Mouse (Mus musculus) adrenal gland, adult 8-10 months (tissue): ENCODE data around the gene Mov10l1. TPM values are rescaled to one million over a fixed set of nuclear protein-coding genes. Genes with fewer than 3 reads are reported as not detected.

Experiments used
- DNase-seq: peaks from one replicate; pipeline ENCODE4 v3.0.0; 2022
- total RNA-seq, 4 experiments: library from RNA; stranded (reverse); gene quantifications; 2 replicates each; pipeline ENCODE4 v1.2.4; 2022

Mov10l1 gene
- total RNA-seq, 4 experiments from 2014 or later = not detected

DNA sequence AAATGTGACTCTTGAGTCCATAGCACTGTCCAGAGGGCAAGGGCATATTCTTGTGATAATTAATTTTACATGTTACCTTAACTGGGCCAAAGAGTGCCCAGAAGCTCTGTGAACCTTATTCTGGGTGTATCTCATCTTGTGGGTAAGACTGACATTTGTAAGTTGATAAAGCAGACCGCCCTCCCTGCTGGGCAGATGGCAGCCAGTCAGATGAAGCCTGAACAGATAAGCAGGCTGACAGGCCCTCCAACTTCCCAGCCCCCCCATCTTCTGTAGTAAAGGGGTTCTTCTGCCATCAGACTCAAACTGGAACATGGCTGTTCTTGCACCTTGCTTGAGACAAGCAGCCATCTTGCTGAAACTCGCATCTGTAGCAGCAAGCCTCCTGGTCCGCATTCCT, 34.0 kb downstream of the Mov10l1 start:
- DNase-seq = no peak

GRCm38 (mm10) chr15:89020085-89020484, 37.4 kb downstream of the Mov10l1 start:
- DNase-seq = no peak

DNA sequence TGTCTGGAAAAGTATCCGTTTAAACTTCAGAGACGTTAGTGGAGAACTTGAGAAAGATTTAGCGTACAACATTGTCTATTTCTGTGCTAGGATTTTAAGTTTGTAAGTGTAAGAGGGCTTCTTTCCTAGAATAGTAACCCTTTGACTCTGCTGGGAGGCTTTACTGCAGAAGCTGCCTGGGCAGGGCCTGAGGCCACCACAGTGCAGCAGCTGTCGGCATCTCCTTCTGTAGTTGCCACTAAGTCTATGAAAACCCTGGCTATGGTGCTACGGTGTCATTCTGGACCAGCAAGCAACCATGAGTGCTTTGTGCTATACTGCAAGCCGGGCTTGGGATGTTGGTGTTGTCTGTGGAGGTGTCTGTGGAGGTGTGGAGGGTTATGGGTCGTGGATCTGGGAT, 37.8 kb downstream of the Mov10l1 start:
- no peak for DNase-seq

- DNase-seq = no peak
These were observed 61.7 kb downstream of the Mov10l1 start for GRCm38 (mm10) chr15:89044381-89044780.

- no peak for DNase-seq
These were observed 63.6 kb downstream of the Mov10l1 start for GRCm38 (mm10) chr15:89046356-89046755.

GRCm38 (mm10) chr15:89054666-89055065, 72.0 kb downstream of the Mov10l1 start:
- no peak for DNase-seq

- DNase-seq = no peak
These were observed 76.0 kb downstream of the Mov10l1 start for GRCm38 (mm10) chr15:89058736-89059135.

DNA sequence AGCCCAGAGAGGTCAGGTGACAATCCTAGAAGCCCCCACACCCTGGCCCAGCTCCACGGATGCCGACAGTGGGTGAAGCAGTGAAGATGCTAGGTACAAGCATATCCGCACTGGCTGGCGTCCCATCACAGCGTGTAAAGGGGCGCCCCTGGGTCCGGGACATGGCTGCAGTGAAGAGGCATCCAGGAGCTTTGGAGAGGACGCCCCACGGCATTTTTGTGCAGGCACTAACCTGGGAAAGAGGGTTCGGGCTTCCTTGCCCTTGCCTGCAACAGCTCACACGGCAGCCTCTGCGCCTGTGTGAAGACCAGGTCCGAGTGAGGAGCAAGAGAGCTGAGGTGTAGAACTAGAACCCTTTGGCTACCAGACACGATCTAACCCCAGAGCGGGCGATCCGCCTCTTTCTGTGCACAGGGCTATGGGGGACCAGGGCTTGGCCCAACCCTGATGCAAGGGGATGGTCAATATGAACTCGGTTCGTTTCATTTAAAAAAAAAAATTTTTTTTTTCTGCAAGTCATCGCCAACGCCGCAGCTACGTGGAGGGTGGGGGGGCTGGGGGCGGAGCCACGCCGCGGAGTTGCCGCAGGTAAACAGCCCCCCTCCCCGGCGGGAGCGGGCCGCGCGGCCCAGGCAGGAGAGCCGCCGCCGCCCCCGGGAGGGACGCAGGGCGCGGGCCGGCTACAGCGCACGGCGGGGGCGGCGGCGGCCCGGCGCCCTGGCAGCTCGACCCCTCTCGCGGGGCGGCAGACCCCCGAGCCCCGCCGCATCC, 76.6 kb downstream of the Mov10l1 start, which contains the start of gene Panx2:
Gene Panx2, plus strand, starts transcription at position 574 of the 771 bp plus-strand sequence.
- DNase-seq = no peak

- DNase-seq = no peak
These were observed 77.4 kb downstream of the Mov10l1 start for GRCm38 (mm10) chr15:89060032-89060681.

DNA sequence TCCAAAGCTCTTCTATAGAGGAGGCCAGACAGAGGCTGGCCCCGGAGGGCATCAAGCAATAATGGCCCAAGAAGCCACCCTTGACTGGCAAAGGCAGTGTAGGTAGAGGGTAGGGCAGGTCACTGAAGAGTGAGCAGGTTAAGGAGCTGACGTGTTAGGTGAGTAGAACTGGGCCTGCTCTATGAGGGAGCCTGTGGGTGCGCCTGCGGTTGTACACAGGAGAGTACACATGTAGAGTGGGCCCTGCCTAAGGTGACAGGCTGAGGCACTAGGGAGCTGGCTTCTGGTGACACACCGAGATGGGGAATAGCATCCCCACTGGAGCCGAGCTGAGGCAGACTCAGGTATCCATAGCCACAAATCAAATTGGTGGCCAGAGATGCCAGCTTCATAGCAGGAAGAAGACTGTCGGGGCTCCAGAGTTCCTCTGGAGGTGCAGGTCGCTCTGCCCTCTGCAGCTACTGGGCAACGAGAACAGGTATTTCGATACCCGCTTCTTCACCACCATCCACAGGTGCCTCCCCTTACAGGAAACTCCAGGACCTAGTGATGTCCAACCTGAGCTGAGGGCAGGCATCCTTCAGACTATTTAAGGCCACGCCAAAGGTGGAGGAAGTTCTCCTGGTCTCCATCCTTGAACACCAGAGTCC, 78.2 kb downstream of the Mov10l1 start:
- no peak for DNase-seq

GRCm38 (mm10) chr15:89061761-89062517, 79.2 kb downstream of the Mov10l1 start:
- DNase-seq = no peak

- DNase-seq = no peak
These were observed 79.8 kb downstream of the Mov10l1 start for GRCm38 (mm10) chr15:89062518-89062910.

- no peak for DNase-seq
These were observed 80.3 kb downstream of the Mov10l1 start for GRCm38 (mm10) chr15:89063001-89063400.

- DNase-seq = no peak
These were observed 80.8 kb downstream of the Mov10l1 start for GRCm38 (mm10) chr15:89063536-89063935.

GRCm38 (mm10) chr15:89064891-89065290, 82.2 kb downstream of the Mov10l1 start:
- no peak for DNase-seq

DNA sequence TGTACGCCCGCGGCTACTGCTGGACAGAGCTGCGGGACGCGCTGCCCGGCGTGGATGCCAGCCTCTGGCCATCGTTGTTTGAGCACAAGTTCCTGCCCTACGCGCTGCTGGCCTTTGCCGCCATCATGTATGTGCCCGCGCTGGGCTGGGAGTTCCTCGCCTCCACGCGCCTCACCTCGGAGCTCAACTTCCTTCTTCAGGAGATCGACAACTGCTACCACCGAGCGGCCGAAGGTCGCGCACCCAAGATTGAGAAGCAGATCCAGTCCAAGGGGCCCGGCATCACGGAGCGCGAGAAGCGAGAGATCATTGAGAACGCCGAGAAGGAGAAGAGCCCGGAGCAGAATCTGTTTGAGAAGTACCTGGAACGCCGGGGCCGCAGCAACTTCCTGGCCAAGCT, 84.9 kb downstream of the Mov10l1 start:
- DNase-seq = no peak

DNA sequence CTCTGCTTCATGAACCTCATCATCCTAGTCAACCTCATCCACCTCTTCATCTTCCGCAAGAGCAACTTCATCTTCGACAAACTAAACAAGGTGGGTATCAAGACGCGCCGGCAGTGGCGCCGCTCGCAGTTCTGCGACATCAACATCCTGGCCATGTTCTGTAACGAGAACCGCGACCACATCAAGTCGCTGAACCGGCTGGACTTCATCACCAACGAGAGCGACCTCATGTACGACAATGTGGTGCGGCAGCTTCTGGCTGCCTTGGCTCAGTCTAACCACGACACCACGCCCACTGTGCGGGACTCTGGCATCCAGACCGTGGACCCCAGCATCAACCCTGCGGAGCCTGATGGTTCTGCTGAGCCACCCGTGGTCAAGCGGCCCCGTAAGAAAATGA, 85.5 kb downstream of the Mov10l1 start:
- DNase-seq = no peak

DNA sequence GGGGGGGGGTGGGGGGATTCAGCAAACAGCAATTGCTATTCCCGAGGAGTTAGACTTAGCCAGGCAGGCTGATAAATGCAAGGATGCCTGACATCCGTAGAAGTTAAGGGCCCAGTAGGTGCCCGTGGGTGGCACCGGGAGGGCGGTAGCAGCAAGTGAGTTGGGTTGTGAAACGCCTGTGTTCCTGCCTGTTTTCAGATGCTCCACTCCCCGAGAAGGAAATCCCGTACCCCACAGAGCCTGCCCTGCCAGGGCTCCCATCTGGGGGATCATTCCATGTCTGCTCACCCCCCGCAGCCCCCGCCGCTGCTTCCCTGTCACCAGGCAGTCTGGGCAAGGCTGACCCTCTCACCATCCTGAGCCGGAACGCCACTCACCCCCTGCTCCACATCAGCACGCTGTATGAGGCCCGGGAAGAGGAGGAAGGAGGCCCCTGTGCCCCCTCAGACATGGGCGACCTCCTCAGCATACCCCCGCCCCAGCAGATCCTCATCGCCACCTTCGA, 86.7 kb downstream of the Mov10l1 start:
- DNase-seq = no peak

DNA sequence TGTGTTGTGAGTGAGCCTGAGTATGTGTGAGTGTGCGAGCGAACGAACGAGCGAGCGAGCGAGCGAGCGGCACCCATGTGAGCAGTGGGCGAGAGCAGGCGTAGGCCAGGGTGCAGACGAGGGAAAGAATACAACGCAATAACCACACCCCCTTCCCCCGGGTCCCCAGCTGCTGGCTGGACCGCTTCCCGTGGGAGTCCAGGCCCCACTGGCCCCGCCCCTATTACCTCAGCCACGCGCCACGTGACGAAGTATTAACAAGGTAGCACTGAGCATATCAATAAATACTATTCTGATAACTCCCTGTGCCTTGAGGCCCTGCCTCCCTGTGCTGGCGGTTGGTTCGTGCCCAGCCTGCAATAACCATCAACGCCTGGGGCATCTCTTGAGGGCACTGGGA, 87.9 kb downstream of the Mov10l1 start:
- DNase-seq = no peak

DNA sequence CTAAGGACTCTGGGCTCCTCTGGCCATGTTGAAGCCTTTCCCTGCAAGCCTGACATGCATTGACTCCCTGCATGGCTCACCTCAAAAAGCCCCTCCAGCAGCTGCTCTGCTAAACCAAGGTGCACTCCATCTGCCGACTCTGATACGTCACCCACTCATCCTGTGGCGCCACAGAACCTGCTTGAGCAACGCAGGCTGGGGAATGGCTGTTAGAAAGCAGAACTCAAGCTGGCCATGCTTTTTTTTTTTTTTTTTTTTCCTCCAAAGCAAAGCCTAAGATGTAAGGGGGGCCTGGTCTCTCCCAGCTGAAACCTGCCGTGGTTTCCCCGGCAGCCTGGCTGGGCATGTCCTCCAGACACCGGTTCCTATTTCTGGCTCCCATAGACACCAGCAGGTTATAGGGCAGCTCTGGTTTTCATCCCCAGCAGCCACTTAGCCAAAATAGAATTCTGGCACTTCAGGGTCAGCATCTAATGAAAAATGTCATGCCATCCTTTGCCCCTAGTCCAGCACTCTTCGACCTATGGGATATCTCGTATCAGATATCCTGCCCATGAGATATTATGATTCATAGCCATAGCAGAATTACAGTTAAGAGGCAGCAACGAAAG, 91.4 kb downstream of the Mov10l1 start:
- no peak for DNase-seq

GRCm38 (mm10) chr15:89074613-89075477, 92.1 kb downstream of the Mov10l1 start, which contains the start of gene Trabd:
Trabd (plus strand) TSS chr15:89075124.
- DNase-seq = no peak
